Mouse (Mus musculus) lung, embryonic 16.5 days (tissue): Measurements from ENCODE around the gene Urb2. TPM values are rescaled to one million over a fixed set of nuclear protein-coding genes. Genes with fewer than 3 reads are reported as not detected.
"Not testable (repeated sequence)": the region's sequence is repeated elsewhere in the genome, so short reads cannot be mapped to it uniquely, and the experiment has no call there.

Experiments used
- ATAC-seq: fragments of 200-750 bp; cut with Nextera tagmentation; 2 replicates; pipeline ENCODE4 v1.8.0; 2017; ENCODE audit warnings: low read depth, mild to moderate bottlenecking, moderate library complexity
- H3K27ac ChIP-seq: fragments of 300-500 bp; sonication (generic); 2 replicates; pipeline ENCODE4 v1.5.1; 2014; ENCODE audit warnings: mild to moderate bottlenecking, control low read depth, low read length
- H3K27me3 ChIP-seq: fragments of 300-500 bp; sonication (generic); 2 replicates; pipeline ENCODE4 v1.6.1; 2014; ENCODE audit warnings: low read depth, low read length, mixed read lengths; ENCODE audit not compliant: control insufficient read depth, insufficient read depth
- H3K36me3 ChIP-seq: fragments of 300-500 bp; sonication (generic); 2 replicates; pipeline ENCODE4 v1.6.1; 2014; ENCODE audit warnings: low read length; ENCODE audit not compliant: control insufficient read depth, insufficient read depth
- H3K4me1 ChIP-seq: fragments of 300-500 bp; sonication (generic); replicated peaks from 2 replicates; pipeline ENCODE4 v1.6.1; 2014; ENCODE audit warnings: low read length, mixed read lengths; ENCODE audit not compliant: control insufficient read depth, insufficient read depth
- H3K4me2 ChIP-seq: fragments of 300-500 bp; sonication (generic); 2 replicates; pipeline ENCODE4 v1.6.1; 2014; ENCODE audit warnings: low read depth, low read length, control low read depth
- H3K4me3 ChIP-seq: fragments of 300-500 bp; sonication (generic); 2 replicates; pipeline ENCODE4 v1.5.1; 2014; ENCODE audit warnings: mild to moderate bottlenecking, low read length, control low read depth
- H3K9ac ChIP-seq: fragments of 300-500 bp; sonication (generic); 2 replicates; pipeline ENCODE4 v1.6.1; 2014; ENCODE audit warnings: low read length, control low read depth
- H3K9me3 ChIP-seq: fragments of 300-500 bp; sonication (generic); 2 replicates; pipeline ENCODE4 v1.6.1; 2016; ENCODE audit warnings: low read length; ENCODE audit not compliant: control insufficient read depth
- whole genome bisulfite sequencing: fragments of 180-500 bp; shearing (Covaris S2); extraction: QIAGEN DNeasy Blood & Tissue Kit; methylation state at CpG from one replicate; pipeline ENCODE4 v1.1.7; 2014; 5-methylcytosine and 5-hydroxymethylcytosine counted together
- polyA plus RNA-seq: library from polyadenylated mRNA; unstranded; fragments of >200 nt; fragmentation: Nextera tagmentation; extraction: Ambion mirVana; gene quantifications from 2 replicates; pipeline ENCODE4 v1.2.1, GENCODE M21; 2015

Urb2 gene
- polyA plus RNA-seq, 1 experiment from 2014 or later: 4.6 TPM

GRCm38 (mm10) chr8:124007829-124008228 lies 13.5 kb upstream of the Urb2 start:
- Histone ChIP-seq H3K4me2 (no peak overlapping the region), H3K27me3 (no peaks in the 10 kb centered on the region), H3K9ac (no peak overlapping the region), H3K4me1 (no peaks in the 10 kb centered on the region), H3K27ac (no peak overlapping the region), H3K36me3 (peaks cover 32% of the 10 kb centered on the region), H3K4me3 (no peak overlapping the region), H3K9me3 (no peaks in the 10 kb centered on the region)
- WGBS: 74% methylated on average over 6 of the region's 6 CpGs
- ATAC-seq: no peak

DNA sequence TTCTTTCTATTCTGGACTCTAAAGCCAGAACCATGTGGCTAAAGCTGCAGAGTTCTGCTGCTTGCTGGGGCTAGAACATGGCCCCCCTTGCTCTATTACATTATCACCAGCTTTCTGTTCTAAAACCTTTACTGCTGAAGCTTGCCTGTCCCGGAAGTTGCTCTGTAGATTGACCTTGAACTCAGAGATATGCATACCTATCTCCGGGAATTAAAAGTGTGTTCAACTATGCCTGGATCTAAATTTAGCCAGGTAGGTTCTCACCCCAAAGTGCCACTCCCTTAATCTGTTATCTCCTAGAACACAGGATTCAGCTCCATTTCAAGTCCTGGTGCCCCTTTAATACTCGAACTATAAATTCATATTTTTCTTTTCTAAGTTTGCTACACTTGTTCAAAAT lies 9.7 kb upstream of the Urb2 start:
- Histone ChIP-seq H3K4me1 (no peaks in the 10 kb centered on the region), H3K4me3 (no peak overlapping the region), H3K36me3 (peaks cover 15% of the 10 kb centered on the region), H3K9ac (no peak overlapping the region), H3K9me3 (no peaks in the 10 kb centered on the region), H3K27me3 (no peaks in the 10 kb centered on the region), H3K4me2 (no peak overlapping the region), H3K27ac (no peak overlapping the region)
- WGBS: 71% methylated on average over 3 of the region's 3 CpGs
- no peak for ATAC-seq

GRCm38 (mm10) chr8:124011989-124012586 lies 9.2 kb upstream of the Urb2 start:
- no peak overlapping the region for H3K4me2 ChIP-seq
- no peak overlapping the region for H3K4me3 ChIP-seq
- no peaks in the 10 kb centered on the region for H3K4me1 ChIP-seq
- no peak overlapping the region for H3K9ac ChIP-seq
- H3K36me3 ChIP-seq: peaks cover 13% of the 10 kb centered on the region; the same call in 1 of the 2 replicates
- WGBS: 96% methylated on average over 3 of the region's 3 CpGs
- no peaks in the 10 kb centered on the region for H3K27me3 ChIP-seq
- H3K27ac ChIP-seq: no peak overlapping the region
- no peaks in the 10 kb centered on the region for H3K9me3 ChIP-seq
- ATAC-seq: no peak

GRCm38 (mm10) chr8:124014299-124014698 lies 7.0 kb upstream of the Urb2 start:
- not testable (repeated sequence) for H3K9ac ChIP-seq, H3K27me3 ChIP-seq, ATAC-seq, H3K36me3 ChIP-seq, H3K4me1 ChIP-seq, H3K4me3 ChIP-seq, H3K4me2 ChIP-seq, H3K27ac ChIP-seq, H3K9me3 ChIP-seq
- 95% methylated on average over 7 of the region's 7 CpGs for WGBS

DNA sequence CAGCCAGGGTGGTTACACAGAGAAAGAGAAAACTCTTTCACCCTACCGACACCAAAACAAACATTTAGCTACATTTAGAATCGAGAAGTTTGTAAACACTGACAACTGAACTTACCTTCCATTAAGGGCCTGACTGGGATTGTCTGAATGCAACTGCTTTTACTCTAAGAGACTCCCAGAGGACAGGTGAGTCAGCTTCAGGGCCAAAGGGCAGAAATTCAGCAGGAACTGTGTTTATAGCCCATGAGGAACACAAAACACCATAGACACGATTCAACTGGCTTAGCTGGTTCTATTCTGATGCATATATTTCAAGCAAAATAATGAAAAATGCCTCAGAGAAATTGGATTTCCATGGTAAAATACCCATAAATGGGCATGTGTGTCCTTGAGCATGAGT lies 6.6 kb upstream of the Urb2 start:
- 48% methylated on average over 3 of the region's 3 CpGs for WGBS
- no peak for ATAC-seq
- Histone ChIP-seq H3K36me3 (no peaks in the 10 kb centered on the region), H3K4me3 (no peak overlapping the region), H3K9me3 (no peaks in the 10 kb centered on the region), H3K4me2 (no peak overlapping the region), H3K4me1 (peaks cover 6% of the 10 kb centered on the region), H3K27me3 (no peaks in the 10 kb centered on the region), H3K9ac (no peak overlapping the region), H3K27ac (no peak overlapping the region)

DNA sequence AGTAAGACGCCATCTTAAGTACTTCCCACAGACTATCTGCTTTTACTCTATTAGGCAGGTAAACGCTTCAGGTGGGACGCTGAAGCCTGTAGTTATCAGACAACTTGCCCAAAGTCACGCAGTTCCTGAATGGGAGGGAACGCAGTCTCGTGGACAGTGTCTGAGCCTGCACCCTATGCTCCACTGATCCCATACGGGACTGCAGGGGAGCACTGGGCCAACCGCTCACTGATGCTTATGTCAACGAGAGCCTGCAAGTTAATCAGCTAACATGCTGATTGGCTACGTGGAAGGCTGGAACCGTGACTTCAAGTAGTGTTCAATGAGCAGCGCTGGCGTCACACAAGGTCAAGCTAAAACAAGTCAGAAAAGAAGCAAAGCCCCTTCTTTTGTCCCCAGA lies 1.5 kb upstream of the Urb2 start:
- H3K36me3 ChIP-seq: peaks cover 7% of the 10 kb centered on the region; the same call in 1 of the 2 replicates
- WGBS: 17% methylated on average over 13 of the region's 13 CpGs
- peak overlapping the region; percentile 89 for H3K4me3 ChIP-seq
- peak overlapping the region; percentile 83 for H3K4me2 ChIP-seq
- H3K4me1 ChIP-seq: peaks cover 19% of the 10 kb centered on the region
- H3K27me3 ChIP-seq: no peaks in the 10 kb centered on the region
- H3K9ac ChIP-seq: peak overlapping the region; percentile 88
- H3K27ac ChIP-seq: no peak overlapping the region
- no peaks in the 10 kb centered on the region for H3K9me3 ChIP-seq
- ATAC-seq: no peak; the same call in 1 of the 2 replicates

- Histone ChIP-seq H3K27ac (peak overlapping the region; percentile 88), H3K27me3 (no peaks in the 10 kb centered on the region), H3K9ac (peak overlapping the region; percentile 88), H3K4me1 (peaks cover 19% of the 10 kb centered on the region), H3K4me2 (peak overlapping the region; percentile 83), H3K36me3 (peaks cover 14% of the 10 kb centered on the region; the same call in 1 of the 2 replicates), H3K9me3 (no peaks in the 10 kb centered on the region), H3K4me3 (peak overlapping the region; percentile 89)
- WGBS: under 1% methylated on average over 56 of the region's 87 CpGs
- ATAC-seq: peak; percentile 90
Measured at GRCm38 (mm10) chr8:124020439-124021236, 670 bp upstream of the Urb2 start.

GRCm38 (mm10) chr8:124026265-124026664 lies 5.0 kb downstream of the Urb2 start:
- not testable (repeated sequence) for H3K9me3 ChIP-seq, H3K4me2 ChIP-seq, H3K4me3 ChIP-seq, H3K4me1 ChIP-seq, ATAC-seq, H3K27me3 ChIP-seq, H3K27ac ChIP-seq, H3K9ac ChIP-seq
- 67% methylated on average over 2 of the region's 2 CpGs for WGBS
- peaks cover 49% of the 10 kb centered on the region for H3K36me3 ChIP-seq

DNA sequence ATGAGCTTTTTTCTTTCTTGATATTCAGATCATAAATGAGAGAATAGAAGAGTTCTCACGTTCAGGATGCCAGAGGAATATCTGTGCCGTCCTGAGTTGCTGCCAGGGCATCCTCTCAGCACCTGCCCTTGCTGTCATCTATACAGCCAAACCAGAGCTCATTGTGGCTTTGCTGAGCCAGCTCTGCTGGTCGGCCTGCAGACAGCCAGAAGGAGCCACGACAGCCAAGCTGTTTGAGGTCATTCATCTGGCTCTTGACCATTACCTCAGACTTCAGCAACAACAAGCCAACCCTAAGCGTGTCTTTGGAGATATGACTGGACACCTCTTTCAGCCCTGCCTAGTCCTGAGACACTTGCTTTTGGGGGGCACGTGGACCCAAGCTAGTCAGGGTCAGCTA lies 6.5 kb downstream of the Urb2 start:
- no peak overlapping the region for H3K27ac ChIP-seq
- no peak overlapping the region for H3K4me3 ChIP-seq
- H3K9ac ChIP-seq: no peak overlapping the region
- no peak for ATAC-seq
- no peaks in the 10 kb centered on the region for H3K27me3 ChIP-seq
- 79% methylated on average over 6 of the region's 6 CpGs for WGBS
- peaks cover 50% of the 10 kb centered on the region for H3K36me3 ChIP-seq
- H3K9me3 ChIP-seq: no peaks in the 10 kb centered on the region
- H3K4me2 ChIP-seq: no peak overlapping the region
- no peaks in the 10 kb centered on the region for H3K4me1 ChIP-seq
